Mouse (Mus musculus) lung, embryonic 14.5 days (tissue): ENCODE measurements at regions not wholly inside any gene's neighbourhood (a gene's known extent, or its start where the extent isn't known, plus 50 kb on each side); places are given as distances from the start of the nearest gene placed in this dataset.
A peak's percentile ranks its signal among the peaks of the same experiment; 100 is the strongest.

Experiments
- ATAC-seq: fragments of 200-750 bp; cut with Nextera tagmentation; 2 replicates; pipeline ENCODE4 v1.8.0; 2017; ENCODE audit warnings: mild to moderate bottlenecking, moderate TSS enrichment, moderate library complexity; ENCODE audit not compliant: insufficient read depth
- DNase-seq: peaks from one replicate; pipeline ENCODE4 v3.0.0-alpha.2; 2015
- H3K27ac ChIP-seq: fragments of 300-500 bp; sonication (generic); 2 replicates; pipeline ENCODE4 v1.5.1; 2014; ENCODE audit warnings: low read depth, mild to moderate bottlenecking, moderate library complexity
- H3K27me3 ChIP-seq: fragments of 300-500 bp; sonication (generic); 2 replicates; pipeline ENCODE4 v1.6.1; 2014; ENCODE audit warnings: low read length, control low read depth; ENCODE audit not compliant: insufficient read depth
- H3K36me3 ChIP-seq: fragments of 300-500 bp; sonication (generic); 2 replicates; pipeline ENCODE4 v1.6.1; 2014; ENCODE audit warnings: control low read depth; ENCODE audit not compliant: insufficient read depth
- H3K4me1 ChIP-seq: fragments of 300-500 bp; sonication (generic); 2 replicates; pipeline ENCODE4 v1.6.1; 2014; ENCODE audit warnings: antibody characterized with exemption, control low read depth; ENCODE audit not compliant: insufficient read depth
- H3K4me2 ChIP-seq: fragments of 300-500 bp; sonication (generic); 2 replicates; pipeline ENCODE4 v1.6.1; 2014; ENCODE audit warnings: mild to moderate bottlenecking
- H3K4me3 ChIP-seq: fragments of 300-500 bp; sonication (generic); 2 replicates; pipeline ENCODE4 v1.5.1; 2014; ENCODE audit warnings: low read depth, low read length
- H3K9ac ChIP-seq: fragments of 300-500 bp; sonication (generic); 2 replicates; pipeline ENCODE4 v1.6.1; 2014
- H3K9me3 ChIP-seq: fragments of 300-500 bp; sonication (generic); 2 replicates; pipeline ENCODE4 v1.6.1; 2016; ENCODE audit warnings: low read depth, low read length, control low read depth
- CTCF ChIP-seq: IDR thresholded peaks from 2 replicates; pipeline ENCODE4 v1.5.1; 2016; ENCODE audit warnings: antibody characterized with exemption, low read depth
- WGBS: fragments of 180-500 bp; shearing (Covaris S2); extraction: QIAGEN DNeasy Blood & Tissue Kit; methylation state at CpG from one replicate; pipeline ENCODE4 v1.1.7; 2014; 5-methylcytosine and 5-hydroxymethylcytosine counted together

GRCm38 (mm10) chr10:92555727-92556525 is 166.3 kb downstream of the Nedd1 start:
- Histone ChIP-seq H3K4me1 (no peaks in the 10 kb centered on the region), H3K9ac (no peak overlapping the region), H3K9me3 (no peaks in the 10 kb centered on the region), H3K4me2 (0 out of 2 replicates have a peak overlapping the region, but pooled peaks have one; percentile 6), H3K4me3 (no peak overlapping the region), H3K27me3 (no peaks in the 10 kb centered on the region), H3K36me3 (no peaks in the 10 kb centered on the region), H3K27ac (0 out of 2 replicates have a peak overlapping the region, but pooled peaks have one; percentile 21)
- no peak for TF ChIP-seq CTCF
- WGBS = 38% methylated on average over 13 of the region's 13 CpGs
- no peak for ATAC-seq
- DNase-seq = no peak

- ATAC-seq (0 out of 2 replicates have a peak, but pooled peaks have one; percentile 14), DNase-seq (no peak)
- Histone ChIP-seq H3K9ac (no peak overlapping the region), H3K36me3 (no peaks in the 10 kb centered on the region), H3K4me1 (no peaks in the 10 kb centered on the region), H3K27me3 (no peaks in the 10 kb centered on the region), H3K27ac (no peak overlapping the region), H3K4me3 (no peak overlapping the region), H3K4me2 (no peak overlapping the region), H3K9me3 (no peaks in the 10 kb centered on the region)
- TF ChIP-seq CTCF = no peak
- 69% methylated on average over 3 of the region's 3 CpGs for WGBS
These were observed 168.3 kb downstream of the Nedd1 start for GRCm38 (mm10) chr10:92553966-92554365.

GRCm38 (mm10) chr10:92548875-92549586 is 173.2 kb downstream of the Nedd1 start:
- Histone ChIP-seq H3K27ac (no peak overlapping the region), H3K36me3 (no peaks in the 10 kb centered on the region), H3K4me3 (no peak overlapping the region), H3K4me2 (no peak overlapping the region), H3K9me3 (no peaks in the 10 kb centered on the region), H3K4me1 (no peaks in the 10 kb centered on the region), H3K27me3 (no peaks in the 10 kb centered on the region), H3K9ac (no peak overlapping the region)
- TF ChIP-seq CTCF = no peak
- WGBS = 55% methylated on average over 4 of the region's 4 CpGs
- no peak for DNase-seq
- no peak for ATAC-seq

- H3K9ac ChIP-seq = no peak overlapping the region
- H3K36me3 ChIP-seq = no peaks in the 10 kb centered on the region
- DNase-seq (no peak), ATAC-seq (no peak)
- no peaks in the 10 kb centered on the region for H3K27me3 ChIP-seq
- WGBS = 78% methylated on average over 4 of the region's 4 CpGs
- H3K4me2 ChIP-seq = no peak overlapping the region
- no peak overlapping the region for H3K4me3 ChIP-seq
- no peaks in the 10 kb centered on the region for H3K4me1 ChIP-seq
- no peak for TF ChIP-seq CTCF
- no peak overlapping the region for H3K27ac ChIP-seq
- no peaks in the 10 kb centered on the region for H3K9me3 ChIP-seq
These were observed 183.8 kb downstream of the Nedd1 start for GRCm38 (mm10) chr10:92538433-92538832.

- Histone ChIP-seq H3K9me3 (no peaks in the 10 kb centered on the region), H3K4me3 (no peak overlapping the region), H3K4me2 (no peak overlapping the region), H3K9ac (no peak overlapping the region), H3K4me1 (no peaks in the 10 kb centered on the region), H3K27ac (no peak overlapping the region), H3K36me3 (no peaks in the 10 kb centered on the region), H3K27me3 (no peaks in the 10 kb centered on the region)
- ATAC-seq (no peak), DNase-seq (no peak)
- 55% methylated on average over 5 of the region's 5 CpGs for WGBS
- TF ChIP-seq CTCF = no peak
These were observed 205.3 kb downstream of the Nedd1 start for GRCm38 (mm10) chr10:92516886-92517285.

- Histone ChIP-seq H3K9ac (no peak overlapping the region), H3K9me3 (no peaks in the 10 kb centered on the region), H3K4me1 (no peaks in the 10 kb centered on the region), H3K4me3 (no peak overlapping the region), H3K27me3 (no peaks in the 10 kb centered on the region), H3K4me2 (no peak overlapping the region), H3K36me3 (no peaks in the 10 kb centered on the region), H3K27ac (no peak overlapping the region)
- ATAC-seq (no peak), DNase-seq (no peak)
- no peak for TF ChIP-seq CTCF
- 66% methylated on average over 7 of the region's 7 CpGs for WGBS
These were observed 210.5 kb downstream of the Nedd1 start for GRCm38 (mm10) chr10:92511769-92512168.

GRCm38 (mm10) chr10:92510677-92511076 is 211.5 kb downstream of the Nedd1 start:
- H3K4me1 ChIP-seq = no peaks in the 10 kb centered on the region
- no peak for TF ChIP-seq CTCF
- no peak overlapping the region for H3K9ac ChIP-seq
- H3K4me2 ChIP-seq = no peak overlapping the region
- no peaks in the 10 kb centered on the region for H3K36me3 ChIP-seq
- ATAC-seq (no peak), DNase-seq (no peak)
- no peaks in the 10 kb centered on the region for H3K27me3 ChIP-seq
- no peak overlapping the region for H3K4me3 ChIP-seq
- H3K9me3 ChIP-seq = no peaks in the 10 kb centered on the region
- H3K27ac ChIP-seq = no peak overlapping the region
- WGBS = 69% methylated on average over 2 of the region's 2 CpGs
